Mouse (Mus musculus): ENCODE measurements around the gene Rapgef2.
"Not testable (repeated sequence)": the region's sequence is repeated elsewhere in the genome, so short reads cannot be mapped to it uniquely, and the experiment has no call there.

The Rapgef2 gene

GRCm38 (mm10) chr3:79230718-79231117 lies 55.6 kb downstream of the Rapgef2 start:
- no peak for DNase-seq

DNA sequence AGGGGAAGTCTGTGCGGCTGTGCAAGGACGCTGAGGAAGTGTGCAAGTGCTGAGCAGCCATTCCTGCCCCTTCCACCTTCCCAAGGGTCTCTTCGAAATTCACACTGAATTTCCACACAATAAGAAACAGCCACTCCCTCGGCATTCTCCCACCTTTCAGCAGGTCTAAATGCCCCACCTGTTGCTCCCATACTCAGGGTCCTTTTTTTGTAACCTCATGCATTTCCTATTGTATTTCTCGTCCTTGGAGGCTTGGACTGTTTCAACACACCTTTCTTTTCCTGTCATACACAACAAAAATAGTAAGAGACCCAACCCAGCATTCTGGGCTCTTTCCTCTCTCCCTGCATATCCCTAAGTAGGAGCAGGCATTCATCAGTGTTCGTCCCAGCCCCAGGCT lies 56.8 kb downstream of the Rapgef2 start:
- DNase-seq: no peak

- DNase-seq: no peak
Measured at GRCm38 (mm10) chr3:79228304-79228703, 58.0 kb downstream of the Rapgef2 start.

DNA sequence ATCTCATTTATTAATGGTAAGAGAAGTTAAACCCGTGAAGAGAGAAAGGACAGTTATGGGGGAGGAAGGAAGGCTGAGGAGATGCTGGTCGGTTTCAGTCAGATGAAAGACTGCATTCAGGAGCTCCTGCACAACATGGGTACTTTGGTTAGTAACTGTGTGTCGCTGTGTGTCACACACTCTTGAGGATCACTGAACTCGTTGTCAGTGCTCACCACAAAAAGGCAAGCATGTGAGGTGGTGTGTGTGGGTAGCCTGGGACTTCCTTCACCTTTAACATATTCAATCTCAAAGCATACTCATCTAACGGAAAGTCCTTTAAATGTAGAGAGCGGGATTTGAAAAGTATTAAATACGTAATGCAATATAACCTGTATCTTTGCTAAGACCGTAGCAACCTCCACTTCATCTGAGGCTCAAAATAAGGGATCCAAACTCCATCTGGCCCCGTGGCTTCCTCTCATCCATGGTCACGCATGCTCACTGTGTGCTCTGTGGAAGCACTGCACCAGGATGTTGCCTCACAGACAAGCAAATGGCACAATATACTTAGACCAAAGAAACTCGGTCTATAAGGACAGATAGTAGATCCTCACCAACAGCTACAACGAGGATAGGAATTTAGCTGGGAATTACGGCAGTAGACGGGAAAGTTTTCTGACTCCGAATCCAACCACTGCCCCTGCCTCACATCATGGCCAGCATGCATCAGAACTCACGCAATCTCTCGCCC lies 58.8 kb downstream of the Rapgef2 start:
- DNase-seq: no peak

DNA sequence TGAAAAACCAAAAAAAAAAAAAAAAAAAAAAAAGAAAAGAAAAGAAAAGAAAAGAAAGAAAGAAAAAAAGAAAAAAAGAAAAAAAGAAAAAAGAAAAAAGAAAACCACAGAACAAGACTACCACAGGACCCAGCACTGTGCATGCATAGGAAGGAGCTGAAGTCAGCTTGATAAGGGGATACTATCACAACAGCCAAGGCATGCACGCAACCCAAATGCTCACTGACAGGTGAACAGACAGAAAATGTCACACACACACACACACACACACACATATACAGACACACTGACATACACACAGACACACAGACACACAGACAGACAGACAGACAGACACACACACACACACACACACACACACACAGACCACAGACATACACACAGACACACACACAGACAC lies 59.5 kb downstream of the Rapgef2 start:
- not testable (repeated sequence) for DNase-seq

- DNase-seq: no peak
Measured at GRCm38 (mm10) chr3:79225888-79226287, 60.4 kb downstream of the Rapgef2 start.

DNA sequence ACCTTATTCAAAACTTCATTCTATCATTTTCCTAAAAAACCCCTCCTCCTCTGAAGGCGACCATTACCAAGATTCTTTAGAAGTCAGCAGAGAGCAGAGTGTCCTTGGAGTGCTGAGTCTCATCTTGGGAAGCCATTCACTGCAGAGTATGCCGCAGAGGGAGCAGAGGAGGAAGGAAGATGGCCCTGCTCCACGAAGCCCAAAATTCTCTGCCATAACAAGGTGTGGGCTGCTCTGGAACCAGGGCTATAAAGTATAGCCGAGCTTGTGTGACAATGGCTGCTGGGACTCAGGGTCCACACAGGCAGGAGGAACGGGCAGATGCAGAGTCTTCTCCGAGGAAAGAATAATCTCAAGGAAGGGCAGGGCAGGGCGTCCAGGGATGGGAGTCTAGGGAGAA lies 62.0 kb downstream of the Rapgef2 start:
- DNase-seq: no peak

GRCm38 (mm10) chr3:79223281-79223680 lies 63.0 kb downstream of the Rapgef2 start:
- peak; percentile 45 for DNase-seq

GRCm38 (mm10) chr3:79222192-79222960 lies 63.9 kb downstream of the Rapgef2 start:
- no peak for DNase-seq

GRCm38 (mm10) chr3:79221296-79222191 lies 64.8 kb downstream of the Rapgef2 start:
- peak; percentile 80 for DNase-seq

DNA sequence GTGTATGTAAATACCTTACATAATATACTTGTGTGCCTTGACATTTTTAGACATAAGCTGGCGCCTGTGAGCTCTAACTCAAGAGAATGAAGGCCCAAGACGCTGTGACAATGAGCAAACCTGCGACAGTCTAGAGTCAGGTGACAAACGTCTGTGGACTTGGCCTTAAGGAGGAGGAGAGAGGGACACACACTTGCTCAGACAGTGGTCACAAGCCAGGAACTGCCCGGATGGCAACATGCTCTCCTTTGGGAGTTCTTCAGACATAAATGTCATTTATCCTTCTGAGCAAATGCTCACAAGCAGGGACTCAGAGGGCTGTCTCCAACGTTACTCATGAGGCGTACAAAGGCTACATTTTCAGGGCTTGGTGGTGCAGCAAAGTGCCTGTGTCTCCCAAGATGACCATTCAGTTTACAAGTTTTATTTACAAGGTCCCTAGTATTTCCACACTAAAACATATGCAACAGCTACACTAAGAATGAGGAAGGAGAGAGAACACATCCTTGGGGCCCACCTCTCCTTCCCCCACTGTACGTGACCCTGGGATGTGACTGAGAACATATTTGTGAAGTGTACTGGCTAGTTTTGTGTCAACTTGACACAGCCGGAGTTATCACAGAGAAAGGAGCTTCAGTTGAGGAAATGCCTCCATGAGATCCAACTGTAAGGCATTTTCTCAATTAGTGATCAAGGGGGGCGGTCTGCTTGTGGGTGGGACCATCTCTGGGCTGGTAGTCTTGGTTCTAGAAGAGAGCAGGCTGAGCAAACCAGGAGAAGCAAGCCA lies 67.0 kb downstream of the Rapgef2 start:
- no peak for DNase-seq

DNA sequence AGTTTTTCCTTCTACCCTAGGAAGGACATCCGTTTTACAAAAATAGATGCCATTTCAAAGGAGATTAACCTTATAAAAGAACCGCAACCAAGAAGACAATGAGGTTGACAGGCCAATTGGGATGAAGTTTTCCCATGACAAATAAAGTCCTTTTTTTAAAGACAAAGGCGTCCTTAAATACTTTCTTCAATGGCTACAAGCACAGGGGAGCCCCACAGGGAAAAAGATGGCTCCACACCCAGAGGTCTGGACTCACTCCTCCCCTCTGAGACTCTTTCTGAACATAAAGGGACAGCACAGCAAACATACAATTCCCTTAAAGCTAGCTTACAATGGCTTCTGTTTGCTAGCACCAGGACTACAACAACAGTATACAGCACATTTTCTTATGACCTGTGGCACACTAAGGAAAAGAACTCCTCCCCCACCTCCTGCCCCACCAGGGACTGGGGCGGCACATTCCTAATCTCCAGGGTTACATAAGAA lies 67.7 kb downstream of the Rapgef2 start:
- DNase-seq: no peak

- DNase-seq: no peak
Measured at GRCm38 (mm10) chr3:79210243-79210642, 76.1 kb downstream of the Rapgef2 start.

GRCm38 (mm10) chr3:79207216-79207615 lies 79.1 kb downstream of the Rapgef2 start:
- no peak for DNase-seq

DNA sequence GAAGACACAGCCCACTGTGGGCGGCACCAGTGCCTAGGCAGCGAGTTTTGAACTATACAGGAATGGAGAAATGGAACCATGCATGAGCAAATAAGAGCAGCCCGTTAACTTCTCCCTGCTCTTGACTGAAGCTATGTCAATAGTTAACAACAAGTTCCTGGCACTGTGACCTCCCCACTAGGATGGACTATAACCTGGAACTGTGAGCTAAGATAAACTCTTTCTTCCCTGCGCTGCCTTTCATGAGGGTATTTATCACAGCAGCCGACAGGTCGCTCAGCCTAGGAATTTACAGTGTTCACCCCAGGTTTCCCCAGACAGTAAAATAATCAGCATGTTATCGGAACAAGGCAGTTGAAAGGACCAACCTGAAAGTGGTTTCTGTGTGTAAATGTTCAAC lies 79.8 kb downstream of the Rapgef2 start:
- DNase-seq: no peak

DNA sequence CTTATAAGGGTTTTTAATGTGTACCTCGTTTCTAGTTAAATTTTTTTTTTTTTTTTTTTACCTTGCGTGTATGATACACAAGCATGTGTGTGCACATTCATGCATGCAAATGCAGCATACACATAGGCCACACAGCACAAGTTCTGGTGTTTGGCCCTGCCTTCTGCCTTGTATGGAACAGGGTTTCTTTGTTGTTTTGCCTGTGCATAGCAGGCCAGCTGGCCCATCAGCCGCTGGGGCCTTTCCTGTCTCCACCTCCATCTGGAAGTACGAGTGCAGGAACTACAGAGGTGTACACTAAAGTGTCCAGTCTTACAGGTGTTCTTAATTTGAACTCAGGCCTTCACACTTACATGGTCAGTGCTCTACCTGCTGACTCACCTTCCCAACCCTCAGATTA lies 80.3 kb downstream of the Rapgef2 start:
- DNase-seq: no peak

DNA sequence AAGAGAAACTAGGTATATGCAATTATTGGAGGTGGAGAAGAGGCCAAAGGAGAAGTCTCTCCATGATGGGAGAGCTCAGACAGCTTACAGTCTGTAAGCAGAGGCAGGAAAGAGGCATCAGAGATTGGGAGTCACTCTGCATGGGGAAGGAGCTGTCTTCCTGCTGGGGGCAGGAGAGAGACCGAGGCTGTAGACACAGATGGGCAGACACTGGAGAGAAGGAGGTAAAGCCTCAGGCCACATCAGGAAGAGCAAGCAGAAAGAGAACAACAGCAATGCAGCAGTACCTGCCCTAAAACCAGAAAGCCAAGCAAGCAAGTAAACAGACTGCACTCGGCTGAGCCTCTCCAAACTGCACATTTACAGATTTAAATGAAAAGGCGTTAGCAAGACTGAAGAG lies 81.2 kb downstream of the Rapgef2 start:
- DNase-seq: no peak

GRCm38 (mm10) chr3:79204261-79204660 lies 82.1 kb downstream of the Rapgef2 start:
- no peak for DNase-seq

DNA sequence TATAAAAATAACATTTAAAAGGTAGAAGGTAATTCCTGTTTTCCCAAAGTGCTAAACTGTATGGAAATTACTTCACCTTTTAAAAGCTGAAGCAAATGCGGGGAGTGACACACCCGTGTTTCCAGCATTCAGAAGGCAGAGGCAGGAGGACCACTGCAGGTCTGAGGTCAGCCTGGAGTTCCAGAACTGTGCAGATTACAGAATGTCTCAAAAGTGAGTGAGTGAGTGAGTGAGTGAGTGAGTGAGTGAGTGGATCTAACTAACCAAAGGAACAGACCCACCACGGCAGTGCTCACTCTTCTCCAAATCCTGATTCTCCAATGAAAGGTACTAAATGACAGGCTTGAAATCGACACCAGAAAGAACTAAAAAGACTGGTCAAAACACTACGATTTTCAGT lies 82.5 kb downstream of the Rapgef2 start:
- no peak for DNase-seq

GRCm38 (mm10) chr3:79203178-79203577 lies 83.1 kb downstream of the Rapgef2 start:
- peak; percentile 91 for DNase-seq

GRCm38 (mm10) chr3:79202275-79203153 lies 83.8 kb downstream of the Rapgef2 start:
- DNase-seq: peak; percentile 88

Measured in kidney, postnatal 14 days (tissue).